Mouse (Mus musculus) C2C12 (cell line): ENCODE measurements around the gene Lap3.

Experiments used
- CTCF ChIP-seq: IDR thresholded peaks from one replicate; pipeline ENCODE4 v1.5.1; 2011; ENCODE audit not compliant: control insufficient read depth, insufficient read depth, insufficient read length
- MYOG ChIP-seq: IDR thresholded peaks from one replicate; pipeline ENCODE4 v1.6.1; 2011; ENCODE audit not compliant: control insufficient read depth, insufficient read length; ENCODE audit errors: extremely low read depth
- USF1 ChIP-seq: IDR thresholded peaks from one replicate; pipeline ENCODE4 v1.6.1; 2011; ENCODE audit warnings: low read depth, mild to moderate bottlenecking, control low read depth, moderate library complexity

- no peak for TF ChIP-seq CTCF
- TF ChIP-seq MYOG = no peak
- no peak for TF ChIP-seq USF1
These were observed 39.7 kb upstream of the Lap3 start, which contains the start of gene Clrn2 for GRCm38 (mm10) chr5:45453451-45453850.
